Mouse (Mus musculus) liver, adult 2 months (tissue): ENCODE data around the gene Wdr12. TPM values are rescaled to one million over a fixed set of nuclear protein-coding genes. Genes with fewer than 3 reads are reported as not detected.
A peak's percentile ranks its signal among the peaks of the same experiment; 100 is the strongest.
"Not testable (repeated sequence)": the region's sequence is repeated elsewhere in the genome, so short reads cannot be mapped to it uniquely, and the experiment has no call there.

Experiments
- DNase-seq: peaks from one replicate; pipeline ENCODE4 v3.0.0-alpha.2; 2011; ENCODE audit warnings: low read depth, low spot score; ENCODE audit errors: extremely low read depth
- H3K27ac ChIP-seq: fragments of 200-500 bp; replicated peaks from 2 replicates; pipeline ENCODE4 v1.5.1; 2012; ENCODE audit warnings: low read depth, mild to moderate bottlenecking, control low read depth, inconsistent platforms, low read length; ENCODE audit not compliant: insufficient read depth
- H3K27me3 ChIP-seq: fragments of 200-500 bp; 2 replicates; pipeline ENCODE4 v1.6.1; 2012; ENCODE audit warnings: mild to moderate bottlenecking, moderate library complexity, low read length, inconsistent platforms; ENCODE audit not compliant: control insufficient read depth, insufficient read depth
- H3K36me3 ChIP-seq: fragments of 200-500 bp; 2 replicates; pipeline ENCODE4 v1.6.1; 2012; ENCODE audit warnings: low read length, inconsistent platforms; ENCODE audit not compliant: control insufficient read depth, insufficient read depth
- H3K4me1 ChIP-seq: fragments of 200-500 bp; 2 replicates; pipeline ENCODE4 v1.6.1; 2011; ENCODE audit warnings: low read length; ENCODE audit not compliant: control insufficient read depth, insufficient read depth
- H3K4me3 ChIP-seq: fragments of 200-500 bp; 2 replicates; pipeline ENCODE4 v1.5.1; 2011; ENCODE audit warnings: low read depth, mild to moderate bottlenecking, control low read depth, low read length, moderate library complexity; ENCODE audit not compliant: insufficient read depth
- H3K79me2 ChIP-seq: fragments of 200-500 bp; 2 replicates; pipeline ENCODE4 v1.6.1; 2012; ENCODE audit warnings: inconsistent platforms, mild to moderate bottlenecking, low read length, moderate library complexity; ENCODE audit not compliant: control insufficient read depth, insufficient read depth
- H3K9ac ChIP-seq: fragments of 200-500 bp; 2 replicates; pipeline ENCODE4 v1.6.1; 2012; ENCODE audit warnings: low read depth, mild to moderate bottlenecking, control low read depth, inconsistent platforms, low read length
- CTCF ChIP-seq: fragments of 200-500 bp; IDR thresholded peaks from 2 replicates; pipeline ENCODE4 v1.5.1; 2011; ENCODE audit warnings: low read depth, low read length, control low read depth
- POLR2A ChIP-seq: fragments of 200-500 bp; IDR thresholded peaks from 2 replicates; pipeline ENCODE4 v1.6.1; 2011; ENCODE audit warnings: low read length, control low read depth; ENCODE audit not compliant: insufficient read depth; ENCODE audit errors: extremely low read depth
- whole genome bisulfite sequencing: fragments of 180-500 bp; shearing (Covaris S2); methylation state at CpG from one replicate; pipeline ENCODE4 v1.1.7; 2018; 5-methylcytosine and 5-hydroxymethylcytosine counted together
- polyA plus RNA-seq: library from polyadenylated mRNA; depleted of rRNA; stranded (reverse); fragments of >200 nt; gene quantifications from 2 replicates; pipeline ENCODE4 v1.2.3, GENCODE M21; 2012
- total RNA-seq: library from RNA; depleted of rRNA; stranded (reverse); fragments of >200 nt; gene quantifications from 2 replicates; pipeline ENCODE4 v1.2.3, GENCODE M21; 2014

The Wdr12 gene
- total and polyA plus RNA-seq, 2 experiments: 6.3 to 9.0 TPM

- no peak for TF ChIP-seq CTCF
- no peak for TF ChIP-seq POLR2A
- Histone ChIP-seq H3K36me3 (peaks cover 10% of the 10 kb centered on the region; the same call in 1 of the 2 replicates), H3K4me1 (peaks cover 5% of the 10 kb centered on the region; the same call in 1 of the 2 replicates), H3K79me2 (no peaks in the 10 kb centered on the region; the same call in 1 of the 2 replicates), H3K27ac (peak overlapping the region; percentile 61), H3K9ac (peak overlapping the region; percentile 68), H3K27me3 (no peaks in the 10 kb centered on the region), H3K4me3 (peak overlapping the region; percentile 87)
- WGBS: under 1% methylated on average over 25 of the region's 25 CpGs
- DNase-seq: peak; percentile 88
Measured at GRCm38 (mm10) chr1:60097277-60098023, 995 bp downstream of the Wdr12 start.

- Histone ChIP-seq H3K27me3 (no peaks in the 10 kb centered on the region), H3K9ac (peak overlapping the region; percentile 59; the same call in 1 of the 2 replicates), H3K4me1 (peaks cover 5% of the 10 kb centered on the region; the same call in 1 of the 2 replicates), H3K79me2 (no peaks in the 10 kb centered on the region; the same call in 1 of the 2 replicates), H3K27ac (no peak overlapping the region), H3K36me3 (peaks cover 15% of the 10 kb centered on the region; the same call in 1 of the 2 replicates), H3K4me3 (peak overlapping the region; percentile 87)
- no peak for TF ChIP-seq POLR2A
- TF ChIP-seq CTCF: no peak
- DNase-seq: peak; percentile 16
- 5% methylated on average over 13 of the region's 13 CpGs for WGBS
Measured at GRCm38 (mm10) chr1:60096572-60097276, 1.7 kb downstream of the Wdr12 start.

- Histone ChIP-seq H3K27ac (no peak overlapping the region), H3K9ac (no peak overlapping the region), H3K36me3 (peaks cover 32% of the 10 kb centered on the region), H3K79me2 (no peaks in the 10 kb centered on the region), H3K4me1 (no peaks in the 10 kb centered on the region), H3K27me3 (no peaks in the 10 kb centered on the region), H3K4me3 (no peak overlapping the region)
- TF ChIP-seq CTCF (no peak), POLR2A (no peak)
- WGBS: 89% methylated on average over 6 of the region's 6 CpGs
- DNase-seq: no peak
Measured at GRCm38 (mm10) chr1:60076411-60076810, 22.0 kb downstream of the Wdr12 start.

- Histone ChIP-seq H3K4me3 (no peak overlapping the region), H3K27ac (no peak overlapping the region), H3K27me3 (no peaks in the 10 kb centered on the region), H3K36me3 (peaks cover 30% of the 10 kb centered on the region), H3K4me1 (no peaks in the 10 kb centered on the region), H3K79me2 (no peaks in the 10 kb centered on the region), H3K9ac (no peak overlapping the region)
- TF ChIP-seq CTCF (no peak), POLR2A (no peak)
- DNase-seq: no peak
- WGBS: 83% methylated on average over 3 of the region's 3 CpGs
Measured at GRCm38 (mm10) chr1:60075590-60075989, 22.9 kb downstream of the Wdr12 start.

GRCm38 (mm10) chr1:60074935-60075334 lies 23.5 kb downstream of the Wdr12 start:
- no peaks in the 10 kb centered on the region for H3K27me3 ChIP-seq
- DNase-seq: no peak
- H3K27ac ChIP-seq: no peak overlapping the region
- no peak overlapping the region for H3K4me3 ChIP-seq
- no peaks in the 10 kb centered on the region for H3K79me2 ChIP-seq
- no peaks in the 10 kb centered on the region for H3K4me1 ChIP-seq
- no peak for TF ChIP-seq POLR2A
- TF ChIP-seq CTCF: no peak
- H3K36me3 ChIP-seq: peaks cover 25% of the 10 kb centered on the region
- 85% methylated on average over 2 of the region's 2 CpGs for WGBS
- H3K9ac ChIP-seq: no peak overlapping the region

GRCm38 (mm10) chr1:60070725-60071124 lies 27.7 kb downstream of the Wdr12 start:
- DNase-seq, H3K4me1 ChIP-seq, H3K79me2 ChIP-seq, H3K27me3 ChIP-seq, H3K36me3 ChIP-seq, H3K4me3 ChIP-seq, H3K9ac ChIP-seq: not testable (repeated sequence)
- peak overlapping the region; percentile 24; the same call in 1 of the 2 replicates for H3K27ac ChIP-seq
